Mouse (Mus musculus) lung, adult 2 months (tissue): Measurements from ENCODE around the gene Gns.

Experiments used
- CTCF ChIP-seq: fragments of 200-500 bp; IDR thresholded peaks from 2 replicates; pipeline ENCODE4 v1.5.1; 2011; ENCODE audit warnings: mild to moderate bottlenecking, low read length, control low read depth; ENCODE audit not compliant: insufficient read depth
- POLR2A ChIP-seq: fragments of 200-500 bp; IDR thresholded peaks from 2 replicates; pipeline ENCODE4 v1.6.1; 2011; ENCODE audit warnings: low read depth, mild to moderate bottlenecking, control low read depth, low read length, borderline replicate concordance; ENCODE audit errors: extremely low read depth

- TF ChIP-seq POLR2A (no peak), CTCF (no peak)
These were observed 49.2 kb downstream of the Gns start for GRCm38 (mm10) chr10:121414127-121414526.
